Mouse (Mus musculus) neural tube, embryonic 13.5 days (tissue): Measurements from ENCODE around the gene 6430550D23Rik. TPM values are rescaled to one million over a fixed set of nuclear protein-coding genes. Genes with fewer than 3 reads are reported as not detected.

ENCODE experiments used
- ATAC-seq: fragments of 200-750 bp; cut with Nextera tagmentation; 2 replicates; pipeline ENCODE4 v1.8.0; 2017; ENCODE audit warnings: low read depth, mild to moderate bottlenecking, moderate TSS enrichment, moderate library complexity
- H3K27ac ChIP-seq: fragments of 300-500 bp; sonication (generic); replicated peaks from 2 replicates; pipeline ENCODE4 v1.5.1; 2015; ENCODE audit warnings: moderate library complexity, mild to moderate bottlenecking, inconsistent platforms
- H3K27me3 ChIP-seq: fragments of 300-500 bp; sonication (generic); 2 replicates; pipeline ENCODE4 v1.6.1; 2015; ENCODE audit warnings: mild to moderate bottlenecking, inconsistent platforms
- H3K36me3 ChIP-seq: fragments of 300-500 bp; sonication (generic); 2 replicates; pipeline ENCODE4 v1.6.1; 2015; ENCODE audit warnings: mild to moderate bottlenecking, inconsistent platforms
- H3K4me1 ChIP-seq: fragments of 300-500 bp; sonication (generic); replicated peaks from 2 replicates; pipeline ENCODE4 v1.6.1; 2015; ENCODE audit warnings: inconsistent platforms
- H3K4me2 ChIP-seq: fragments of 300-500 bp; sonication (generic); 2 replicates; pipeline ENCODE4 v1.6.1; 2015; ENCODE audit warnings: inconsistent platforms, mild to moderate bottlenecking, moderate library complexity
- H3K4me3 ChIP-seq: fragments of 300-500 bp; sonication (generic); 2 replicates; pipeline ENCODE4 v1.5.1; 2015; ENCODE audit warnings: mild to moderate bottlenecking, inconsistent platforms
- H3K9ac ChIP-seq: fragments of 300-500 bp; sonication (generic); 2 replicates; pipeline ENCODE4 v1.6.1; 2015; ENCODE audit warnings: moderate library complexity, mild to moderate bottlenecking, inconsistent platforms
- H3K9me3 ChIP-seq: fragments of 300-500 bp; sonication (generic); 2 replicates; pipeline ENCODE4 v1.6.1; 2016; ENCODE audit warnings: inconsistent platforms
- WGBS: fragments of 180-500 bp; shearing (Covaris S2); methylation state at CpG from one replicate; pipeline ENCODE4 v1.1.7; 2015; 5-methylcytosine and 5-hydroxymethylcytosine counted together
- polyA plus RNA-seq: library from polyadenylated mRNA; unstranded; fragments of >200 nt; fragmentation: Nextera tagmentation; extraction: Ambion mirVana; gene quantifications from 2 replicates; pipeline ENCODE4 v1.2.1, GENCODE M21; 2015

The 6430550D23Rik gene
- polyA plus RNA-seq, 1 experiment from 2014 or later, result 3.4 TPM

GRCm38 (mm10) chr2:155947390-155948002, 60.3 kb downstream of the 6430550D23Rik start:
- no peaks in the 10 kb centered on the region for H3K27me3 ChIP-seq
- no peak overlapping the region for H3K9ac ChIP-seq
- H3K9me3 ChIP-seq, result no peaks in the 10 kb centered on the region
- H3K4me2 ChIP-seq, result no peak overlapping the region
- peaks cover 65% of the 10 kb centered on the region for H3K4me1 ChIP-seq
- H3K27ac ChIP-seq, result no peak overlapping the region
- WGBS, result 66% methylated on average over 5 of the region's 5 CpGs
- no peak overlapping the region for H3K4me3 ChIP-seq
- H3K36me3 ChIP-seq, result no peaks in the 10 kb centered on the region
- no peak for ATAC-seq

GRCm38 (mm10) chr2:155946499-155946898, 61.3 kb downstream of the 6430550D23Rik start:
- H3K4me1 ChIP-seq, result peaks cover 65% of the 10 kb centered on the region
- H3K9me3 ChIP-seq, result no peaks in the 10 kb centered on the region
- H3K4me2 ChIP-seq, result no peak overlapping the region
- WGBS, result 16% methylated on average over 4 of the region's 4 CpGs
- no peak overlapping the region for H3K27ac ChIP-seq
- H3K27me3 ChIP-seq, result no peaks in the 10 kb centered on the region
- H3K36me3 ChIP-seq, result no peaks in the 10 kb centered on the region
- ATAC-seq, result no peak
- no peak overlapping the region for H3K9ac ChIP-seq
- H3K4me3 ChIP-seq, result no peak overlapping the region

GRCm38 (mm10) chr2:155946069-155946468, 61.7 kb downstream of the 6430550D23Rik start:
- Histone ChIP-seq H3K4me3 (no peak overlapping the region), H3K4me2 (no peak overlapping the region), H3K27me3 (no peaks in the 10 kb centered on the region), H3K4me1 (peaks cover 65% of the 10 kb centered on the region), H3K36me3 (no peaks in the 10 kb centered on the region), H3K27ac (no peak overlapping the region), H3K9ac (no peak overlapping the region), H3K9me3 (no peaks in the 10 kb centered on the region)
- no peak for ATAC-seq
- 4% methylated on average over 7 of the region's 7 CpGs for WGBS

DNA sequence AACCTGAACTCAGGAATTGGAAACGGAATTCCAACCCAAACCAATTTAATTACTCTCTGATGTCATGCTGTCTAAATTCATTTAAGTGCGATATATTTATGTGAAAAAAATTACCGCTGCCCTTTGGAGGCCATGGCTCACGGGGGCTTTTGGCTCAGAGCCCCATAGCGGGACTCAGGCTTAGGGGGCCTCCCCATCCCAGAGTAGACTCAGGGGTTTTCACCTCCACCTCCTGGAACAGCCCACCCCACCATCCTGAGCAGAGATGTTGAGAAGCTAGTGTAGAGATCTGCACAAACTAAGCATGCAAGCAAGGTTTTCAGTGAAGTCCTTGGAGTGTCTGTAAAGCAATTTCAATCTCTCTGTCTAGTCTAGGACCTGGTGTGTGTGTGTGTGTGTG, 62.2 kb downstream of the 6430550D23Rik start:
- H3K4me2 ChIP-seq, result no peak overlapping the region
- no peak overlapping the region for H3K27ac ChIP-seq
- no peak overlapping the region for H3K4me3 ChIP-seq
- 51% methylated on average over 5 of the region's 5 CpGs for WGBS
- no peaks in the 10 kb centered on the region for H3K27me3 ChIP-seq
- no peaks in the 10 kb centered on the region for H3K9me3 ChIP-seq
- H3K9ac ChIP-seq, result no peak overlapping the region
- peaks cover 67% of the 10 kb centered on the region for H3K4me1 ChIP-seq
- no peaks in the 10 kb centered on the region for H3K36me3 ChIP-seq
- ATAC-seq, result no peak

- 0 out of 2 replicates have a peak within 1 kb of the TSS, but pooled peaks have one; percentile 9 for H3K27ac ChIP-seq
- H3K4me3 ChIP-seq, result no peak within 1 kb of the TSS
- no peaks in the 10 kb centered on the region for H3K36me3 ChIP-seq
- H3K9me3 ChIP-seq, result no peaks in the 10 kb centered on the region
- H3K4me1 ChIP-seq, result peaks cover 69% of the 10 kb centered on the region
- 51% methylated on average over 13 of the region's 13 CpGs for WGBS
- H3K4me2 ChIP-seq, result peak within 1 kb of the TSS; percentile 33; the same call in 1 of the 2 replicates
- no peaks in the 10 kb centered on the region for H3K27me3 ChIP-seq
- H3K9ac ChIP-seq, result peak within 1 kb of the TSS; percentile 45
- no peak for ATAC-seq
These were observed 62.7 kb downstream of the 6430550D23Rik start, which contains the start of gene Gdf5 for GRCm38 (mm10) chr2:155945124-155945523. Gene Gdf5, minus strand, starts transcription at chr2:155945367.

GRCm38 (mm10) chr2:155944685-155945084, 63.1 kb downstream of the 6430550D23Rik start:
- H3K4me2 ChIP-seq, result 0 out of 2 replicates have a peak overlapping the region, but pooled peaks have one; percentile 14
- WGBS, result 86% methylated on average over 4 of the region's 4 CpGs
- no peaks in the 10 kb centered on the region for H3K36me3 ChIP-seq
- H3K27me3 ChIP-seq, result no peaks in the 10 kb centered on the region
- no peak for ATAC-seq
- H3K27ac ChIP-seq, result 0 out of 2 replicates have a peak overlapping the region, but pooled peaks have one; percentile 9
- H3K9ac ChIP-seq, result peak overlapping the region; percentile 45
- H3K4me1 ChIP-seq, result peaks cover 66% of the 10 kb centered on the region
- H3K9me3 ChIP-seq, result no peaks in the 10 kb centered on the region
- H3K4me3 ChIP-seq, result no peak overlapping the region

GRCm38 (mm10) chr2:155943463-155943862, 64.3 kb downstream of the 6430550D23Rik start:
- H3K9me3 ChIP-seq, result no peaks in the 10 kb centered on the region
- peak overlapping the region; percentile 10 for H3K4me3 ChIP-seq
- 8% methylated on average over 8 of the region's 8 CpGs for WGBS
- H3K36me3 ChIP-seq, result no peaks in the 10 kb centered on the region
- H3K9ac ChIP-seq, result peak overlapping the region; percentile 6
- H3K4me2 ChIP-seq, result peak overlapping the region; percentile 33
- peak; percentile 64 for ATAC-seq
- H3K27ac ChIP-seq, result peak overlapping the region; percentile 10; the same call in 1 of the 2 replicates
- H3K27me3 ChIP-seq, result no peaks in the 10 kb centered on the region
- H3K4me1 ChIP-seq, result peaks cover 57% of the 10 kb centered on the region

- no peak overlapping the region for H3K4me3 ChIP-seq
- no peaks in the 10 kb centered on the region for H3K36me3 ChIP-seq
- no peaks in the 10 kb centered on the region for H3K9me3 ChIP-seq
- H3K4me1 ChIP-seq, result peaks cover 46% of the 10 kb centered on the region
- no peaks in the 10 kb centered on the region for H3K27me3 ChIP-seq
- 92% methylated on average over 40 of the region's 40 CpGs for WGBS
- H3K9ac ChIP-seq, result no peak overlapping the region
- H3K4me2 ChIP-seq, result no peak overlapping the region
- no peak for ATAC-seq
- H3K27ac ChIP-seq, result no peak overlapping the region
These were observed 65.9 kb downstream of the 6430550D23Rik start for GRCm38 (mm10) chr2:155941697-155942442.

DNA sequence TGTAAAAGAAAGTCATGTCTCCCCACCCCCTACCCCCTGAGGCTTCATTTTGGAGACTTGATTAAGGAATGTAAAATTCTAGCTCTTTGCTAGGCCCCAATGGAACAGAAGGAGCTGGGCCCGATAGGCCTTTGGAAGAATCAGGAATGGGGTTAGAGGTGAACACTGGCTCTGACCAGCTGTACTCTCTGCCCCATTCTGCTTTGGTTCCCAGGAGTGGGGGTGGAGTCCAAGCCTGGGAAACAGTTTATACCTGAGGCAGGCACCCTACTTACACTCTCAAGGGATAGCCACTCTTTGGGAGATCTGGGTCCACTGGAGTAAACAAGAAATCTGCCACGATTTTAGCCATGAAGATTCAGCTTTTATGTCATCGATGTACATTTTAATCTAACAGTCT, 67.1 kb downstream of the 6430550D23Rik start, which contains the start of gene Gm15557:
Gm15557 (plus strand) TSS at position 48 of the 400 bp plus-strand sequence.
- no peak for ATAC-seq
- H3K4me1 ChIP-seq, result peaks cover 35% of the 10 kb centered on the region
- WGBS, result 94% methylated on average over 3 of the region's 3 CpGs

DNA sequence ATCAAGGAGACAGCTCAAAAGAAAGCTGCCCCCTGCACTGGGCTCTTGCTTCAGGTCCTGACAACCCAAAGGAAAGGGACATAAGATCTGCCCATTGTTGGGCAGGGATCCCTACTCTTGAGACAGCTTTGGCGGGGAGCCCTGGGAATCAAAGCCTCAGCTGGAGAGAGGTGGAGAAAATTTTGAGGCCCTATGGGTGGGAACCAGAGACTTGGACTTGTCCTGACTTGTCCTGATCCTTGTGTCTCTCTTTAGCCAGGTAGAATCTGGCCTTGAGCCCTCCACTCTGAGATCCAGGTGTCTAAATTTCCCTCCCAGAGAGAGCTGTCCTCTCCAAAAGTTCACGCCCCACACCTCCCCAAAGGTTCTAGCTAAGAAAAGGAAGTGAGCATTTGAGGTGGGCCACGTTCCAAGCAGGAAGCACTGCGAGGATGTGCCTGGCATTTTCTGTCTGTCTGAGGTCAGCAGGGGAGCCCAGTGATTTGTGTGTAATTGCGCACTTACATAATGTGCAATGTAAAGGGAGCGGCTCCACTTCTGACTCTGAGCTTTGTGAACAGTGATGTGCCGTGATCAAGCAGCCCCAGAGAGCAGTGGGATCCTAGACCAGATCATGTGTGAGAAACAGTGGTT, 67.8 kb downstream of the 6430550D23Rik start:
- no peaks in the 10 kb centered on the region for H3K27me3 ChIP-seq
- 67% methylated on average over 7 of the region's 7 CpGs for WGBS
- no peak overlapping the region for H3K27ac ChIP-seq
- no peaks in the 10 kb centered on the region for H3K36me3 ChIP-seq
- no peaks in the 10 kb centered on the region for H3K9me3 ChIP-seq
- no peak overlapping the region for H3K9ac ChIP-seq
- no peak overlapping the region for H3K4me2 ChIP-seq
- H3K4me1 ChIP-seq, result peaks cover 29% of the 10 kb centered on the region
- H3K4me3 ChIP-seq, result no peak overlapping the region
- ATAC-seq, result no peak

More for the DNA sequence above, 67.1 kb downstream of the 6430550D23Rik start, which contains the start of gene Gm15557:
- H3K4me3 ChIP-seq, result no peak within 1 kb of the TSS
- no peak within 1 kb of the TSS for H3K4me2 ChIP-seq
- H3K9me3 ChIP-seq, result no peaks in the 10 kb centered on the region
- no peaks in the 10 kb centered on the region for H3K27me3 ChIP-seq
- H3K36me3 ChIP-seq, result no peaks in the 10 kb centered on the region
- no peak within 1 kb of the TSS for H3K27ac ChIP-seq
- H3K9ac ChIP-seq, result no peak within 1 kb of the TSS

DNA sequence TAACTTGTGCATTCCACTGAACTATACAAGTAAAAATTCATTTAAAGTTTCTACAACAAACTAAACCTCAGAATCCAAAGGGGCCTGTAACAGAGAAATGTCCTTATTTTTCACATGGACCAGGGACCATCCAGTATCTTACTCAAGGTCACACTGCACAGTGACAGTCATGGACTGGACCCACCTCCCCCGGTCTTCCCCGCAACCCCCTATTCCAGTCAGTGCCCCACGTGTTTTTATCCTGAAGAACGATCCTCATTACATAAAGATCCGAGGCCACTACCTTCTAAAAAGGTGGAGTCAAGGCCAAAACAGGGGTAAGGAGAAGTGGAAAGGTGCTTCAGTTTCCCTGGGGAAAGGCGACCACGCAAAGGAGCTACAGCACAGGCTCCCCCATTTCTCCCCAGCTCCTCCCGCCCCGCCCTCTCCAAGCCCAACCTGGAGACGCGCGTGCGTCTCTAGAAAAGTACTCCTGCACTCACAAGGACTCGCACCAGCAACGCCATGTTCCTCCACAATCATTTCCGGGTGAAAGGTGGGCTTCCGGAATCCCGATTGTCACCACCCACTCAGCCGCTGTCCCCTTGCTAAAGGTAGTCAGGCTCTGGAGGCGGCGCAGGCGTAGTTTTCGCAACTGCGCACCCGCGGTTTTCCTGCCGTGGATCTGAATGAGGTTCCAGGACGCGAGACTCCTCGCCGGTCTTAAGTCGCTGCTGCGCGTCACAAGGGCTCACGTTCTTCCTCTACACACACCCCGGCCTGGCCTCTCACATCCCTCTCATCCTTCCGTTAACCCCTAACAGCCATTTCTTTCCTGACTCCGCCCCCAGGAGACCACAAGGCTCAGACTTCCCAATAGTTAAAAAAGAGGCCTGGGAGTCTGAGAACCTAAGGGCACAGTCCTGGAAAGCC, 78.0 kb downstream of the 6430550D23Rik start, which contains the start of gene Uqcc1:
Uqcc1 (minus strand) TSS at position 780 of the 912 bp plus-strand sequence.
- WGBS, result under 1% methylated on average over 38 of the region's 38 CpGs

More for the DNA sequence above, 78.0 kb downstream of the 6430550D23Rik start, which contains the start of gene Uqcc1:
- peak within 1 kb of the TSS; percentile 78 for H3K9ac ChIP-seq
- H3K27ac ChIP-seq, result peak within 1 kb of the TSS; percentile 89
- H3K4me3 ChIP-seq, result peak within 1 kb of the TSS; percentile 67
- H3K9me3 ChIP-seq, result no peaks in the 10 kb centered on the region
- H3K4me1 ChIP-seq, result peaks cover 23% of the 10 kb centered on the region
- peak within 1 kb of the TSS; percentile 89 for H3K4me2 ChIP-seq
- H3K27me3 ChIP-seq, result no peaks in the 10 kb centered on the region
- H3K36me3 ChIP-seq, result no peaks in the 10 kb centered on the region
- peak; percentile 95 for ATAC-seq
